Mouse (Mus musculus): ENCODE measurements around the gene Neu1.
"Not testable (repeated sequence)": the region's sequence is repeated elsewhere in the genome, so short reads cannot be mapped to it uniquely, and the experiment has no call there.

The Neu1 gene

DNA sequence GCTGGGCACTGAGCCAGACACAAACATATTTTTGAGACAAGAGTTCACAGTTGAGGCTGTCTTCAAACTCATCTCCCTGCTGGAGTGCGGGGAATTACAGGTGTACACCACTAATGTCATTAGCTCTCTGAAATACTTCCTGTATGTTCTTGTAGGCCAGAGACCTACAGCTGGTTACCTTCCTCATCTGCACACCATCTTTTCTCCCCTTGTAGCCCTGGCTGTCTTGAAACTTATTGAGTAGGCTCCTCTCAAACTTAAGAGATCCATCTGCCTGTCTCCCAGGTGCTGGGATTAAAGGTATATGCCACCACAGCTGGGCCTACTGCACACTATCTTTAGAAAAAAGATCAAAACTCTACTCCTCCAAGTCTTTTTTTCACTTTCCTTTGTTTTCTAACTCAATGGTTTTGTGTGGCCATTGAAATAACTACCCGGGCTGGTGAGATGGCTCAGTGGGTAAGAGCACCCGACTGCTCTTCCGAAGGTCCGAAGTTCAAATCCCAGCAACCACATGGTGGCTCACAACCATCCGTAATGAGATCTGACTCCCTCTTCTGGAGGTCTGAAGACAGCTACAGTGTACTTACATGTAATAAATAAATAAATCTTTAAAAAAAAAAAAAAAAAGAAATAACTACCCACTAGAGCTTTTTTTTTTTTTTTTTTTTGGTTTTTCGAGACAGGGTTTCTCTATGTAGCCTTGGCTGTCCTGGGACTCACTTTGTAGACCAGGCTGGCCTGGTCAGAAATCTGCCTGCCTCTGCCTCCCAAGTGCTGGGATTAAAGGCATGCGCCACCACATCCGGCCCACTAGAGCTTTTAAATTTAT, 17.9 kb downstream of the Neu1 start:
- DNase-seq (ENCODE audit: low spot score in 2 of 2), result not testable (repeated sequence)

DNA sequence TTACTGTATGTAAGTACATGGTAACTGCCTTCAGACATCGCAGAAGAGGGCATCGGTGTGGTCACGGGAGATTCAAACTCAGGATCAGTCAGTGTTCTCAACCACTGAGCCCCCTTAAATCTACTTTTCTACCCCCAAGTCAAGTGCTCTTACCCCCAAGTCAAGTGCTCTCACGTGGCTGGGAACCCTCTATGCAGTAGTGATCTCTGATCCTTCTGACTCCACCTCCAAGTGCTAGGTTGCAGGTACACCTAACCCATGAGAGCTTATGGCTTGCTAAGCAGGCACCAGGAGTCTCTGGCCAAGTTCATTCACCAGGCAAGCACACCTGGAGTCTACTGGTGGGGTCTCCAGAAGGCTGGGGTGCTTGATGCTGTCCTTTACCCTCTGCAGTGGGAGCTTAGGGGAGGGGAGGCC, 18.5 kb downstream of the Neu1 start:
- no peak for DNase-seq (ENCODE audit: low spot score in 2 of 2)

DNA sequence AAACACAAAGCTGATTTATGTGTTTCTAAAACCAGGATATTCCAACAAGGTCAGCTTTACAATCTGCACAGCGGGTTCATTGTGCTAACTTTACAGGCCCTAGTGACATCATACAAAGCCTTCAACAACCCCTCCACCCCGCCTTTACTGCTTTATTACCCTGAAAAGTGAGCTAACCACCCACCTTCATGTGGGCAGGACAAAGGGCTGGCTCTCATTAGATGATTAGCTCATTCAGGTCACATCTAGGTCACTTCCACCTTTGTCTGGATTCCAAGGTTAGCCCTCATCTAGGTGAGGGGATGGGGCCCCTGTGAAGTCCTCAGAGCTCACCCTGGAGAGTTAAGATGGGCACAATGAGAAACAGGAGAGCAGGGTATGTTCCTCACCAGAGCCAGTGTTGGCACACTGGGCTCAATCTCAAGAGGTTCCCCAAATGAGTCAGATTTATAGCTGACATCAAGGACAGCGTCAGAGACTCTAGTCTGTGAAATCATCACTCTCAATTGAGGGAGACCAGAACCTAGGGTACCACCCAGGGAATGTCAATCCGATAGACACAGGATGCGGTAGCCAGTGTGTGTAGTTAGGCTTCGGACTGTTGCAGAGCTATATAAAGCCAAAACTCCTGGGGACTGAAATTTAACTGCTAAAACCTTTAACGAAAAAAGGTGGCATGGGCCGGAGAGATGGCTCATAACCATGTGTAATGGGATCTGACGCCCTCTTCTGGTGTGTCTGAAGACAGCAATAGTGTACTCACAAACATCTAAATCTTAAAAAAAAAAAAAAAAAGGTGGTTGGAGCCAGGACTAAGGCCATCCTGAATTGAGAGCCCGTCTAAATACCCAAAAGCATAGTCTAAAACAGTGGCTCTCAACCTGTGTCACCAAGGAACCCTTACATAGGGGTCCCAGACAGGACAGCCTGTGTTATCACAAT, 19.7 kb downstream of the Neu1 start:
- no peak for DNase-seq (ENCODE audit: low spot score in 2 of 2)

DNA sequence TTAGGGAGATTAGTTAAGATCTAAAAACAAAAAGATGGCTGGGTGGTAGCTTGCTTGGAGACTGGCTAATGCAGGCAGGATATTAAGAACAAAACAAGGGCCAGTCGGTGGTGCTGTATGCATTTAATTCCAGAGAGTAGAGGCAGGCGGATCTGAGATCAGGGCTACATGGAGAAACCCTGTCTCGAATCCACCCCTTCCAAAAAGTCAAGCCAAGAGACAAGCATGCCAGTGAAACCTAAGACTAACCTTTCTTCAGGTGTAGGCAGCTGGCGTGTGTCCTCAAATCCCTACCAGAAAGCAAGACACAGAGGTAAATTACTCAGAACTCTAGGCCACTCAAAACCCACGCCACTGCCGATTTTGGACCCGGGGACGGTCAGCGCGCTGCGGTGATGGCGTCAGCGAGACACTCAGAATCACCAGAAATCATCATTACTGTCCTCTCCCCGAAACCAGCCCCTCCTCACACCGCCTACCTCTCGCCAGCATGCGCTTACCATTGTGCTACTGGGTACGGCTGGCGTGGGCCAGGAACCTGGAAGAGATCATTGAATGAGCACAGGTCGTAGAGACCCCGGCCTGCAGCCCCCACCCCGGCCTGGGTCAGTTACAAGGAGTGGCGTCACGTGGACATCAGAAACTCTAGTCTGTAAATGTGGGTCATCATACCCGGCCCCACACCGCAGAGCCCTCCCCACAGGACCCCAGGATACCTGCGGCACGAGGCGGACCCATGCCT, 20.8 kb downstream of the Neu1 start:
- peak in 1 of 2 experiments; percentile 52 for DNase-seq (ENCODE audit: low spot score in 2 of 2)

DNA sequence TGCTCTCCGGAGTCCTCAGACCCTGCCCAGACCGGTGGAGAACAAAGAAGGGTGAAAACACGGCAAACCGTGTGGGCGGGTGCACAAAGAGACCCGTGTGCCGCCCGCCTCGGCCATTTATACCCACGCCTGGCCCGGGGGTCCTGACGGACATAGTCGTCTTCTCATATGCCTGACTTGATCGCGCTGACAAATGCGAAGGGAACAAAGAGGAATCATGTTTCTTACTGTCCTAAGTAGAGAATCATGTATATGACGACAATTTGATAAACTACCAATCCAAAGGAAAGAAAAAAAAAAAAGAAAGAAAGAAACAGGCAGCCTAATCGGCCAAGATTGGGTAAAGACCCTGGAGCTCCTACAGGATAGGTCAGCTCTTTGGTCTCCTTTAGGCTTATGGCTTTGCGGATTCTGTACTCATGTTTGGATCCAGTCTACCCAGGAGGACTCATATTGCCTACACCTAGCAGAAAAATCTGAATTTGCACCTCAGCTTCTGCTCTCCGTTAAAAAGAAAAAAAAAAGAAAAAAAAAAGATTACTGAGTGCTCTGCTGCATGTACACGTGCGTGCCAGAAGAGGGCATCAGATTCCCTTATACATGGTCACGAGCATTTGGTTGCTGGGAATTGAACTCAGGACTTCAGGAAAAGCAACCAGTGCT, 21.5 kb downstream of the Neu1 start:
- peak in 1 of 2 experiments; percentile 77 for DNase-seq (ENCODE audit: low spot score in 2 of 2)

DNA sequence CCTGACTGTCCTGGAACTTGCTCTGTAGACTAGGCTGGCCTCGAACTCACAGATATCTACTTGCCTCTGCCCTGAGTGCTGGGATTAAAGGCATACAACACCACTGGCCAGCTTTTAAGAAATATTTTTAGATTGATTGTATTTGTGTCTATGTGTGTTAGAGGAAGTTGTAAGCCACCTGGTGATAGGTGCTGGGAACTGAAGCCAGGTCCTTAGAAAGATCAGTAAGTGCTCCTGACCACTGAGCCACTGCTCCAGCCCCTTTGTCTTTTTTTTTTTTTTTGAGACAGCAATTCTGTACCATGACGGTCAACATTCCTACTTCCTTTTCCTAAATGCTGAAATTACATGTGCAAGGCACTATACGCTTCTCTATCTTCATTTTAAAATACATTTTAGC, 22.2 kb downstream of the Neu1 start:
- DNase-seq (ENCODE audit: low spot score in 2 of 2), result no peak

DNA sequence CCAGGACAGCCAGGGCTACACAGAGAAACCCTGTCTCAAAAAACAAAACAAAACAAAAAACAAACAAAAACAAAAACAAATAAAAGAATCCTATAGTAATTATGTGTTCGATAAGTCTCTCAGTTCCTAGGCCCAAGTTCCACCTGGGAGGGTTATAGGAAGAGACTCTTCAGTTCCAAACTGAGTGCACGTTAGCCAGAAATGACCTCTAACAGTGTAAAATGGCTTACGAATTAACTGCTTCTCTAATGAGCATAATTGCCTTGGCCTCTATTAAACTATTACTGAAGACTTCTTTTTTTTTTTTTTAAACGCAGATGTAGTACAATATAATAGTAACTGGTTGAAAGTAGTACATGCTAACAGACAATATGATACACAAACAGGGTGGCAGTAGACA, 22.9 kb downstream of the Neu1 start:
- no peak for DNase-seq (ENCODE audit: low spot score in 2 of 2)

DNA sequence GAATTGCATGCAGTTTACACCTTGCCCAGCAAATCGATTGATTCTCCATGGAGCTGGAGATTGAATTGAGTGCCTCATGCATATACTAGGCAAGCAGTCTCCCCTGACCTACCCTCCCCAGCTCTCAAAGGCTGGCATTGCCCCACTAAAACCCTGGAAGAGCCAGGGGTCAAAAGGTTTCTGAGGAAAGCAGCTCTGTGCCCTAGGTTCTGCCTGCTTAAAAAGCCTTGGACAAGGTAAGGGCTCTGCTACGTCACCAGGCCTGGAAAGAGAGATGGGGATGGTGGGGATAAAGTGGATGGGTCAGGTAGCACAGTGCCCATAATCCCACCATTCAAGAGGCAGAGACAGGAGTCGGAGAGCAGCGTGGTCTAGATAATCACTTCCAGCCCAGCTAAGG, 23.8 kb downstream of the Neu1 start:
- no peak for DNase-seq (ENCODE audit: low spot score in 2 of 2)

DNA sequence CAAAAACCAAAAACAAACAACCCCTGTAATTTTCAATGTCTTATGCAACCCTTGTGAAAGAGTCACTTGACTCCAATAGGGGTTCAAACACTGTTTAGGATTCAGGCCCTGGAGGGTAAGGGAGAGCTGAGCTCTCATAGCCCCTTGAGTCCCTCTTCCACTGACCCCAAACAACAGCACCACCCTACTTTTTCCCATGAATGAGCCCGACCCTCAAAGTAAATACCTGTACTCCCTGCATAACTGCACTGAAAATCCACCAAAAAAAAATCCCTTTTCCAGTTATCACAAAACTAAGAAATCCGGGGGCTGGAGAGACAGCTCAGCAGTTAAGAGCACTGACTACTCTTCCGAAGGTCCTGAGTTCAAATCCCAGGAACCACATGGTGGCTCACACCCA, 24.8 kb downstream of the Neu1 start:
- DNase-seq (ENCODE audit: low spot score in 2 of 2), result no peak

DNA sequence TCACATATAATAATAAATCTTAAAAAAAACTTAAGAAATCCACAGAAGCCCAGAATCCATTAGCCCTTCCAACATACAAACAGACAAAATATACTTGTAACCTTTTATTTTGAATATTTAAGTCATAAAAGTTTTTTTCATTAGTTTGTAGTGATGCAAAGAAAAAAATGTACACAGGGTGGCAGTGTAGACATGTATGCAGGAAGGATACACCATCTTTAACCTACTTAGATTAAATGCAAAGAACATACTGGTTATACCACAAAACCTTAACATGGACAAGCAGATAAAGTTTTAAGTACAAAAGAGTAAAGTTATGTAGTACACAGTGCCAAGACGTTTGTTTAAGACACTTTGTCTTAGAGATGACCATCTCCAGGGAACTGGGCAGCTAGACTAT, 25.3 kb downstream of the Neu1 start:
- no peak for DNase-seq (ENCODE audit: low spot score in 2 of 2)

DNA sequence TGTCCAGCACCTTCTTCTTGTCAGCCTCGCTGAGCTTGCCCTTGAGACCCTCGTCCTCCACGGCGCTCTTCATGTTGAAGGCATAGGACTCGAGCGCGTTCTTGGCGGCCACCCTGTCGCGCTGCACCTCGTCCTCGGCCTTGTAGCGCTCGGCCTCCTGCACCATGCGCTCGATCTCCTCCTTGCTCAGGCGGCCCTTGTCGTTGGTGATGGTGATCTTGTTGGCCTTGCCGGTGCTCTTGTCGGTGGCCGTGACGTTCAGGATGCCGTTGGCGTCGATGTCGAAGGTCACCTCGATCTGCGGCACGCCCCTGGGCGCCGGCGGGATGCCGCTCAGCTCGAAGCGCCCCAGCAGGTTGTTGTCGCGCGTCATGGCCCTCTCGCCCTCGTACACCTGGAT, 26.2 kb downstream of the Neu1 start:
- DNase-seq (ENCODE audit: low spot score in 2 of 2), result not testable (repeated sequence)

DNA sequence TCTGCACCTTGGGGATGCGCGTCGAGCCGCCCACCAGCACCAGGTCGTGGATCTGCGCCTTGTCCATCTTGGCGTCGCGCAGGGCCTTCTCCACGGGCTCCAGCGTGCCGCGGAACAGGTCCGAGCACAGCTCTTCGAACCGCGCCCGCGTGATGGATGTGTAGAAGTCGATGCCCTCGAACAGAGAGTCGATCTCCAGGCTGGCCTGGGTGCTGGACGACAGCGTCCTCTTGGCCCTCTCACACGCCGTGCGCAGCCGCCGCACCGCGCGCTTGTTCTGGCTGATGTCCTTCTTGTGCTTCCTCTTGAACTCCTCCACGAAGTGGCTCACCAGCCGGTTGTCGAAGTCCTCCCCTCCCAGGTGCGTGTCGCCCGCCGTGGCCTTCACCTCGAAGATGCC, 26.9 kb downstream of the Neu1 start:
- not testable (repeated sequence) for DNase-seq (ENCODE audit: low spot score in 2 of 2)

DNA sequence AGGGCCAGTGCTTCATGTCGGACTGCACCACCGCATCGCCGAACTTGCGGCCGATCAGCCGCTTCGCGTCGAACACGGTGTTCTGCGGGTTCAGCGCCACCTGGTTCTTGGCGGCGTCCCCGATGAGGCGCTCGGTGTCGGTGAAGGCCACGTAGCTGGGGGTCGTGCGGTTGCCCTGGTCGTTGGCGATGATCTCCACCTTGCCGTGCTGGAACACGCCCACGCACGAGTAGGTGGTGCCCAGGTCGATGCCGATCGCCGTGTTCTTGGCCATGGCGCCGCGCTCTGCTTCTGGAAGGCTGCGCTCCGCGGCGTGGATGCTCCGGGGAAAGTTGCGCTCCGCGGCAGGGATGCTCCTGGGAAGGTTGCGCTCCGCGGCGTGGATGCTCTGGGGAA, 27.7 kb downstream of the Neu1 start:
- DNase-seq (ENCODE audit: low spot score in 2 of 2), result not testable (repeated sequence)

DNA sequence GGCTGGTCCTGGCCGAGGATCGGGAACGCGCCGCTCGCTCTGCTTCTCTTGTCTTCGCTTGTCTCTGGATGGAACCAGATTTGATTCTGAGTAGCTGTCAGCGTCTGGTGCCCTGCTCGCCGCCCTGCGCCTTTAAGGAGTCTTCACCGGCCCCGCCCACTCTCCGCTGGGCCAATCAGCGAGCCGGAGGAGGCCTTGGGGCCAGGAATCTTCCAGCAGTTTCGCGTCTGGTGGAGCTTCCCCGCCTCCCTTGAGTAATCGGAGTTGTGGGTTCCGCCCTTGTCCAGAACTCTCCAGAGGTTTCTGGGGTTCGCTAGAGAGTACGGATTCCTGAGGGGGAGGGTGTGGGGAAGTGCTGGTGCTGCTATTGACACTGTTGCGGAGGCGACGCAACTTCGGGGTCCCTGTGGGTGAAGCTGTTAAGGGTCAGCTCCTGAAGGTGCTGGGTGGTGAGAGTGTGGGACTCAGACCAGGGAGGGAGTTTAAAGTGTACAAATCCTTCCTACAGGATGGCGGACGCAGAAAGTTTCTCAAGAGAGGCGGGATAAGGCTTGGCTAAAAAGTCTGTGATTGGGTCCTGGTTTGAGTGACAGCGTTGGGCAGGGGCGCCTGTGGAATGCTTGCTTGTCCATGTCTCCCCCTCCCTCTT, 28.2 kb downstream of the Neu1 start, which contains the start of gene Hspa1b:
Gene Hspa1b, minus strand, starts transcription at position 109 of the 649 bp plus-strand sequence.
- peak; percentile 68 to 71 for DNase-seq (ENCODE audit: low spot score in 2 of 2)

DNA sequence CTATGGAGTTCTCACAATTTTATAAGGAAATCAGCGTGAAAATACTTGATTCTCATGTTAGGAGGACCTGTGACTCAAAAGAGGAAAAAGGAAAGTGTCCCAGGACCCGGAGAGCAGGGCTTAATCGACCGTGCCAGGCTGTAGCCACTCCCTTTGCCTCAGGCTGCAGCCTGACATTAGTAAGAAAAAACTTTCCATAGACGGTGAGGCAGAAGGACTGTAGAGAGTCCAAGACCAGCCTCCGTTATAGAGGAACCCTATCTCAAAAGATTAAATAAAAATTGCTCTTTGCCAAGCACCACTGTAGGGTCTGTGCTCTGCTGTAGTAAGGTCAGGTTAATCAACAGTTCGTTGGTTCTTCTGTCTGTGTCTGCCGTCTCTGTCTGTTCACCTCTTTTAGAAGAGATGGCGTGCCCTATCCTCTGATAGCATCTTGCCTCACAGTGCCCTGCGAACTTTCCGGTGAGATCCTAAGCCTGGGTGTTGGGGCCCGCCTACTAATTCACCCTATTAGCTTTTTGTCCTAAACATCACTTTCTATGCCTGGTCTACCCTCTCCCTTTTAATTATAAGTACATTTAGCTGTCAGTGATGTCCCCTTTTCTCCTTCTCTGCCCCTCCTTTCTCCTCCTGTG, 28.9 kb downstream of the Neu1 start:
- DNase-seq (ENCODE audit: low spot score in 2 of 2), result no peak

DNA sequence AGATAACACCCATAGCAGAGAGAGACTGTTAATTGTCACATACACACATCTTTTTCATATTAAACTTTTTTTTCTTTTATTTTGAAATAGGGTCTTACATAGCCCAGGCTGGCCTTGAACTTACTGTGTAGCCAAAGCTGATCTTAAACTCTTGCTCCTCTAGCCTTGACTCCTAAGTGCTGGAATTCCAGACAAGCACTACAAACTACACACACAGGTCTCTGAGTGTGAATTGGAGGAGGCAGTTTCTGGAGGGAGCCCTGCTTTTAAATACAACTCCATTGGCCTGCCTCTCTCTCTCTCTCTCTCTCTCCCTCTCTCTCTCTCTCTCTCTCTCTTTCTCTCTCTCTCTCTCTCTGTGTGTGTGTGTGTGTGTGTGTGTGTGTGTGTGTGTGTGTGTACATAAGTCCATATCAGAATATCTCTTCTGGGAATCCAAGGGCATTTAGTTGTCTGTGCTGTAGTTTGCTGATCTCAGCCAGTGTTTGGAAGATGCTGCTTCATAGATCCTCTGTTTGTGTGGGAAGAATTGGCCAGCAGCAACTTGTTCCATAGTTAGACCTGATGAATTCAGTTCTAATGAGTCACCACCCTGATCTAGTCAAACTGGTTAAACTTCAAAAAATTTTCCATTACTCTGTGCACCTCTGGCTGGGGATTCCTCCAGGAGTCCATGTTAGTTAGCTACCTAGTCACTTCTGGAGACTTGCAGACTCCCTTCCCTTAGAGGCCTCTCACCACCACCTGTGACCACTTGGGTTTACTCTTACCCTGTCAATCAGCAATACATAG, 29.8 kb downstream of the Neu1 start:
- DNase-seq (ENCODE audit: low spot score in 2 of 2), result no peak

DNA sequence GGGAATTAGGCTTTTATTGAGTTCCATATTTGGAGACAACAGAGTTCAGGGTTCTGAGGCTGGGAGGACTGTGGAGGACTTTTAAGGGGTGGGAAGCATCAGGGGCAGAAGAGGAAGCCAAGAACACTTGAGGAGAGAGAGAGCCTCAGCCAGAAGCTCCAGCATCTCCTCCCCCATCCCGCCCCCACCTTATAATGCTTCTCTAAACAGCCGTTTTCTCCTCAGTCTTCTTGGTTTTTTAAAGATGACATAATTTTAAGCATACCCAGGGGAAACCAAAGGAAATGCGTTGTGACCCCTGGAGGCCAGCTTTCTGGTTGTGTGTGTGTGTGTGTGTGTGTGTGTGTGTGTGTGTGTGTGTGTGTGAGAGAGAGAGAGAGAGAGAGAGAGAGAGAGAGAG, 31.1 kb downstream of the Neu1 start:
- no peak for DNase-seq (ENCODE audit: low spot score in 2 of 2)

DNA sequence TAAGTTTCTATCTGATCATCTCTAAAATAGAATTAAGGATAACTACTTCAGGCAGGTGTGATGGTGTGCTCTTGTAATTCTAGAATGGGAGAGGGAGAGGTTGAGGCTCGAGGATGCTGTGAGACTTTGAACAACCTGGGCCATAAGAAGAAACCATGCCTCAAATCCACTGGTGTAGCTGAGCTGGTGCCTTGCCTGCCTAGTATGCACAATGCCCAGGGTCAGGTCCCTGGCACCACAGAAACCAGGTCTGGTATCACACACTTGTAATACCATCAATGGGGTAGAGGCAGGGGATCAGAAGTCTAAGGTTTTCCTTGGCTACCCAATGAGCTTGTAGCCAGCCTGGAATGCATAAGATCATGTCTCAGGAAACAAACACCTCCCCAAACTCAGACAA, 31.8 kb downstream of the Neu1 start:
- DNase-seq (ENCODE audit: low spot score in 2 of 2), result no peak

DNA sequence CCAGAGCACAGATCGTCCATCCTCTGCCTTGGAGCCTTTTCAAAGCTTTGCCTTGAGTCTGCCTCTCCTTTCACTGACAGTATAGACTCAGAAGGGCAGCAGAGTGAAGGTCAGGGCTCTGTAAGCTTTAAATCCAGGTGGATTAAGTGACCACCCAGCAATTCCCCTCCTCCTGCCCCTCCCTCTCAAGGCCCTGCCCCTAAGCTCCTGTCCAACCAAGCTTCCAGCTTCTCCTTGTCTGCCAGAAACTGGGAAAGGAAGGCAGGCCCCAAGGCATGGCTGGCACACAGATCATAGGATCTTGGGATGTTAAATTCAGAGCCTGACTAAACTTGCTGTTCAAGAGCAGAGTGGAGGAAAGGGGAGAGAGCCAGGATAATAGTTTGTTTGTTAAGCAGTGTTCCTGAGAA, 33.6 kb downstream of the Neu1 start:
- no peak for DNase-seq (ENCODE audit: low spot score in 2 of 2)

DNA sequence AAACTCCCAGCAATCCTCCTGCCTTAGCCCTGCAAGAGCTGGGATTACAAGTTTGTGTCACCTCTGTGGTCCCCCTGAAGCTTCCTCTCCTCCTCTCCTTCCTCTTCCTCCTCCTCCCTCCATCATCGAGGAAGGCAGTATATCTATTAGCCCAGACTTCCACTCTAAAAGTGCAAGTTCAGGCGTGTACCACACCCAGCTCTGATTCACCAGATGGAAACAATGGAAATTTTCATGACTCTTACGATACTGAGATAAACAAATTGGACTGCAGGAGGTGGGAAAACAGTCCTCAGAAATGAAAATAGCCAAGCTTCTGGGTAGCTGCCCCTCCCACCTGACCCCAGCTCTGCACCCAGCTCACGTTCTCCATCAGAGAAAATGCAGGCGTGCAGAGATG, 34.6 kb downstream of the Neu1 start:
- DNase-seq (ENCODE audit: low spot score in 2 of 2), result no peak
